Mouse (Mus musculus) lung, adult 2 months (tissue): ENCODE data around the gene Sult1b1.

Experiments
- CTCF ChIP-seq: fragments of 200-500 bp; IDR thresholded peaks from 2 replicates; pipeline ENCODE4 v1.5.1; 2011; ENCODE audit warnings: mild to moderate bottlenecking, low read length, control low read depth; ENCODE audit not compliant: insufficient read depth
- POLR2A ChIP-seq: fragments of 200-500 bp; IDR thresholded peaks from 2 replicates; pipeline ENCODE4 v1.6.1; 2011; ENCODE audit warnings: low read depth, mild to moderate bottlenecking, control low read depth, low read length, borderline replicate concordance; ENCODE audit errors: extremely low read depth

DNA sequence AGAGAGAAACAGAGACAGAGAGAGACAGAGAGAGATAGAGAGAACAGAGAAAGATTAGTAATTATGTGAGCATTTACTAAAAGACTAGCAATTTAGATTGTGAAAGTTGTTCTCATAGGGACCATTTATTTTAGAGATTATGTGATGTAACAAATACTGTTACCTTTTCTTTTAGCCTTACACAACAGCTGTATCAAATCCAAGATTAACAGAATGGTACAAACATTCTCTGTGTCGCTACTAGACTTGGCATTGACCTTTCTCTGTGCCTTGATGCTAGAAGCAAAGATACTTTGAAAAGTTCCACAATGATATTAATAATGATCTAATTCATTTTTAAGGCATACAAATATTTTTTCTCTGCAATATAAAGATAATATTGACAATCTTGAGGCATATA is 42.4 kb upstream of the Sult1b1 start:
- no peak for TF ChIP-seq CTCF
- TF ChIP-seq POLR2A, result no peak
